Mouse (Mus musculus): Measurements from ENCODE around the gene Psmb3.
A peak's percentile ranks its signal among the peaks of the same experiment; 100 is the strongest.
"Not testable (repeated sequence)": the region's sequence is repeated elsewhere in the genome, so short reads cannot be mapped to it uniquely, and the experiment has no call there.

Psmb3 gene

GRCm38 (mm10) chr11:97695712-97696401, 7.3 kb upstream of the Psmb3 start:
- peak; percentile 75 to 79 for DNase-seq (ENCODE audit: low spot score in 2 of 2)

DNA sequence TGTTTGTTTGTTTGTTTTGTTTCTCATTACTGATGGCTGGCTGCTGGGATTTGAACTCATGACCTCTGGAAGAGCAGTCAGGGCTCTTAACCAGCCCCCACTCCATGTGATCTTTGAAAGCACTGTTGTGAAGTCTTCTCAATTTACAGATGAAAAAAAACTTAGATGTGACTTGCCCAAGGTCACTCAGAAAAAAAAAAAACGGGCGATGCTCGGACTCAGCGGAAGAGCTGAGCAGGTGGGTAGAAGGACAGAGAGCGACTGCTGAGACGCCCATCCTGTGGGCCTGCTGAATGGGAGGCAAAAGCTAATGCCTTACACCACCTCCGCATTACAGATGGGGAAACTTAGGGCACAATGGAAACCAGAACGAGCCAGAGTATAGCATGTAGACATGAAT, 6.5 kb upstream of the Psmb3 start:
- no peak for DNase-seq (ENCODE audit: low spot score in 2 of 2)

DNA sequence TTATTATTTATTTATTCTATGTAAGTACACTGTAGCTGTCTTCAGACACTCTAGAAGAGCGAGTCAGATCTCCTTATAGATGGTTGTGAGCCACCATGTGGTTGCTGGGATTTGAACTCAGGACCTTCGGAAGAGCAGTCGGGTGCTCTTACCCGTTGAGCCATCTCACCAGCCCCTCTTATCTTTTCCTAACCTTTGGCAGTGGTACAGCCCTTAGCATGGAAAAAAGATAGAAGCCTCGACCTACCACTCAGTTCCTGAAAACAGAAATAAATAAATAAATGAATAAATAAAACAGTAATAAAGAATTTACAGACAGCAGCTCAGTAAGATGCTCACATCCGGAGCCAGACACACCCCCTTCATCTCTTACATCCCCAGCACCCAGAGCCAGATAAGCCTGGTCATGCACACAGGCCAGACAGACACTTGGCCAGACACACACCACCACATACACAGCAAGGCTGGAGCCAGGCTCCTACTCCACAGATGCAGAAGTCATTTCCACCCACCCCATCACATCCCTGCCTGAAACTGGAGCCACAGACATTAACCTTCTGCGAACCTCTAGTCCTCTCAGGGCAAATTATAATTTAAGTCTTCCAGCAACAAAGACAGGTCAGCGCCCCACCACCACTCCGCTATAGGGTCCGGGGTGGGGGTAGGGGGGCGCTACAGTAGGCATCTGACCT, 5.9 kb upstream of the Psmb3 start:
- no peak for DNase-seq (ENCODE audit: low spot score in 2 of 2)

DNA sequence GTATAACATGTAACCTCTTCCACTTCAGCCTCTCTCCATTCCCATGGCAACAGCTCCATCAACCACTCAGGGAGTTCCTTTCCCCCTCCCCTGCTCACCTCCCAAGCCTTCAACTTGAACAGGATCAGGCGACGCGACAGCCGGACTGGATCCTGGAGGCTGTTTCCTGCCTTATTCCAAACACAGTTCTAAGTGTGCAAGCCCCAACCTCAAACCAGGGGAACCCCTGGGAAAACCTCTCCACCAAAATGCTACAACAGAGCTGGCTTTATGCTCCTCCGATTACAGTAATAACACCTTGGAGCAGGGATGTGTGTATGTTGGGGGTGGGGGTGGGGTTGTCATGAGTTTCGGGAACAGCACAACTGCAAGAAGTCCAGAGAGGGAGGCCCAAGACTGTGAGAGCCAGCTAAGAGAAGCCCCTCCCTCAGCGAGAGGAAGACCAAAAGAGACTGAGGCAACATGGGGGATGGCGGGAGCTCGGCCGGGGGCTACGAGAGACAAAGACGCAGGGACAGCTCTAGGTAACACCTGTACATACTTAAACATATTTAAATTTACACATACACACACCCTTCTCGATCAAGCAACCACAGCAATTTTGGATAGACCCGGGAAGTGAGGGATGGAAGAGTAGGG, 5.2 kb upstream of the Psmb3 start:
- DNase-seq (ENCODE audit: low spot score in 2 of 2): no peak

DNA sequence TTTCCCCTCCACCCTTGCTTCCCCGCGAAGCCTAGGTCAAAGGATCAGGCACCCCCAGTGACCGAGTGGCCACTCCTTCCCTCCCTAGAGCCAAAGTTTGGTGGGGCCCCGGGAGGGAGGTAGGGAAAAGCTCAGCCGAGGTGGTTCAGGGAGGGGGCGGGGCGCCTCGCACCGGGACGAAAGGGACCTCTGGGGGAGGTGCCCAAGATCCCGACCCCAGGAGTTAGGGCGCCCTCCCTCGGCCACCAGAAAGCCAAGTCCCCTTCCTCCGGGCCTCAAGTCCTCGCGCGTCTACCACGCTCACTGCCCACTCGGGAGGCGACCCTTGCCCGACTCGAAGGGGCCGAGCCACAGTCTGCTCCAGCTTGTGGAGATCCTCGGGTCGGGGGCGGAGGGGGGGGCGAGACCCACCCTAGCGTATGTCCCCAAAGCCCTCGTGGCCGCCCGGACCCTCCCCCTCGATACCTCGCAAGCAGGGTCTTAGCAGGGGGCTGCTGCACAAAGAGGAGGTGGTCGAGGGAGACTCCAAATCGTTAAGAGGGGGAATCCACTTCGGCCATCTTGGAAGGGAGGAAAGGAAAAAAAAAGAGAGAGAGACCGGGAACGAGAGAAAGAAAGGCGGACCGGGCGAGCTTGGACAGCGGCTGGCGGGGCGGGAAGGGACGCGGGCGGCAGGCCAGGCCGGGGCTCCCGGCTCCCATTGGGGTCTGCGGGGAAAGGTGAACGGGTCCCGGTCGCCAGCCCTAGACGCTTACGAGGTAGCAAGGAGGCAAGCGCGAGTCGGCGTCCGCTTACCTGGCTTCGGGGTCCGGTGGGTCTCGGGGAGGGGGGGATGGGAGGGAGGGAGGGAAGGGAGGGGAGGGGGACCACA, 4.2 kb upstream of the Psmb3 start:
- peak; percentile 76 to 81 for DNase-seq (ENCODE audit: low spot score in 2 of 2)

DNA sequence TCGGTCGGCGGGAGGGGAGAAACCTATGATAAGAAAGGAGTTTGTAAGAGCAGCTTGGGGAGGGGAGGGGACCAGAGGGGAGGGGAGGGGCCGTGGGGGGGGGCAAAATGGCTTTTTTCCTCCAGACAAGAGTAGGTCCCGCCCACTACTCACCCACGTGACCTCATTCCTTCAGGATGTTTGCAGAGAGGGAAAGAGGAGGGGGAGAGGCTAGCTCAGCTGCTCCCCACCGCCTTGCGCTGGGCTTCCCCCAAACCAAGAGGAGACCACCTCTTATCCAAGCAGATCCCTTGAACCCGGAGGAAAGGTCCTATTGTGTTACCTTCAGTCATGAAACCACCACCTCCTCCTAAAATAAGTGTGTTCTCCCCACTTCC, 3.6 kb upstream of the Psmb3 start:
- DNase-seq (ENCODE audit: low spot score in 2 of 2): peak; percentile 94 to 97

GRCm38 (mm10) chr11:97700003-97700745, 3.0 kb upstream of the Psmb3 start, which contains the start of gene Pcgf2:
Pcgf2 (minus strand) TSS chr11:97700497.
- DNase-seq (ENCODE audit: low spot score in 2 of 2): peak; percentile 82 to 85

DNA sequence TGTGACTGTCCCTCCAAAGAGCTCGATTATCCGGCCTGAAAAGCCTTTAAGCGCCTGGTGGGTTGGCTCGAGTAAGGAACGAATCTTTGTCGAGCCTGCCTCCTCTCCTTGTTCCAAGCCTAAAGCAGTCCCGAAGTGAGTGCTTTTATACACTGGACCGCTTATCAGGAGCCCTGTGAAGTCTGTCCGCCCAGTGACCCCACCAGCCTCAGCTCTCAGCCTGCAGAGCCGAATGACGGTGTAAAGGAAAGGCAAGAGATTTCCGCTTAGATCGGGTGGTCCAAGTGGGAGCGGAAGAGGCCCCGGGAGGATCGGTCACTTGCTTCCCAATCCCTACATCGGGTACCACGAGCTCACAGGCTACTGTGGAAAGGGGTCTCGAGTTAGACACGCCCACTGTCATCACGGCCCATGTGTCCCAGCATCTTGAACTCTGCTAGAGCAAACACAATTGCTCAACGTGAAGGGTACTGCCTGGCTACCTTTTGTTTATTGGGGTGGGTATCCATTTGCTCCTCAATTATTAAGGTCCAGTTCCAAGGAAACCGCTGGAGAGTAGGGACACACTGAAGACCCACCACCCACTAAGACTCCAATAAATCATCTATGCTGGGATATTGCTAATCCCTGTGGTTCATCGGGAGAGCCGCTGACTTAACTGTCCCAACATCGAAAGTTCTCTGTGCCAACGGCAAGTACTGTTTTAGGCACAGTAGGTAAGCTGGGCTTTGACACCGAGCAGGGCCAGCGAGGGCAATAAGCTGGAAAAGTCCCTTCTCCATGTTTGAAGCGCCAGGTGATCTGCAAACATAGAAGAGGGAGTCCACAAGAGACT, 2.2 kb upstream of the Psmb3 start:
- DNase-seq (ENCODE audit: low spot score in 2 of 2): no peak

DNA sequence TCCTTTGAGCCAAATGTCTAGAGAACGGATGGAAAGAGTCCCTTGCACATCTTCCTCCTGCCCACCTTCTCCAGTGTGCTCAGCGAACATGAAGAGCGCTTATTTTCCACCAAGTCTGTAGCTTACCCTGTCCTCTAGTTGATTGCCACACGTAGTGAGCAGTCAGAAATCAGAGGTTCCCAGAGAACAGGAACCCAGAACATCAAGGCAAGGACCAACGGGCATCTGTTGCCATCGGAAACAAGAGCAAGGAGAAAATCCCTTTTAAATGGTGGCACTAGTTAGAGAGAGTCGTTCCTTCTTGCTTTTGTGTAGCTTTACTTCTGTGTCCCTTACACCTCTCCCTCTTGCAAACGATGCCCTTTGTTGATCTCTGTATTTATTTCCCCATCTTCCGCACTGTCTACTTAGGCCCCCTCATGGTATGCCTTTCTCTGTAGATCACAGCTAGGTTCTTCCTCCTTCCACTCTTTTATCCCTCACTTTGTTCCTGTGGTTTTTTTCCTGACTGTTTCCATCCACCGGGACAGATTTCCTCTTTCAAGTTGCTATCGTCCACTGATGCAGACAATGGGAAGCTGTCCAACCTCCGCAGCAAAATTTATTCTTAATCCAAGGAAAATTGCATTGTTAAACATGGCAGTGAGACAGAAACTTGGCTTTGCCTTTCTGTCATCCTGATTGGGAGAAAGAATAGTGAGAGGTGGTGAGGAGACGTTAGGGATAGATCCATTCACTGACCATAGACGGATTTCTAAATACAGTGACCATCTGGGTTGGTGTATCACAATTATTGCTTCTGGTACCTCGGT, 1.4 kb upstream of the Psmb3 start:
- DNase-seq (ENCODE audit: low spot score in 2 of 2): no peak

DNA sequence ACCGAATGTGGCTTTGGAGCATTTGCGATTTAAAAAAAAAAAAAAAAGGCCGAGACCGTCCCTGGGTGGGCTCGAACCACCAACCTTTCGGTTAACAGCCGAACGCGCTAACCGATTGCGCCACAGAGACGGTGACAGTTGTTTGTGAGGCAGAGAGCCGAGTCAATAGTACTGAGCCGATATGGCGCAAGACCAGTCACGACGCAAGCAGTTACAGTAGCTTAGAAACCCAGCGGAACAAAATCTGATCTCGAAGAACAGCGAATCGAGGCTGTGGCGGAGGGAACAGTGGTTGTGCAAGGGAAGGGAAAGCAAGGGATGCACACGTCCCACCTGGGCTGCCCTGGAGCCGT, 830 bp upstream of the Psmb3 start:
- peak; percentile 92 for DNase-seq (ENCODE audit: low spot score in 2 of 2)

DNA sequence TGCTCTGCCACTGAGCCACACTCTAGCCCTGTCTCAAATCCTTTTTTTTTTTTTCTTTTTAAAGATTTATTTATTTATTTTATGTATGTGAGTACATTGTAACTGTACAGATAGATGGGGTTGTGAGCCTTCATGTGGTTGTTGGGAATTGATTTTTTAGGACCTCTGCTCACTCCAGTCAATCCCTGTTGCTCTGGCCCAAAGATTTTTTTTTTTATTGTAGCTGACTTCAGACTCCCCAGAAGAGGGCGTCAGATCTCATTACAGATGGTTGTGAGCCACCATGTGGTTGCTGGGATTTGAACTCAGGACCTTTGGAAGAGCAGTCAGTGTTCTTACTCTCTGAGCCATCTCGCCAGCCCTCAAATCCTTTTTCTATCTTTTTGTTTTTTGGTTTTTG, 6.9 kb downstream of the Psmb3 start:
- DNase-seq (ENCODE audit: low spot score in 2 of 2): not testable (repeated sequence)

- no peak for DNase-seq (ENCODE audit: low spot score in 2 of 2)
Measured at GRCm38 (mm10) chr11:97711200-97711900, 8.2 kb downstream of the Psmb3 start.

GRCm38 (mm10) chr11:97712286-97712685, 9.1 kb downstream of the Psmb3 start:
- DNase-seq (ENCODE audit: low spot score in 2 of 2): no peak

DNA sequence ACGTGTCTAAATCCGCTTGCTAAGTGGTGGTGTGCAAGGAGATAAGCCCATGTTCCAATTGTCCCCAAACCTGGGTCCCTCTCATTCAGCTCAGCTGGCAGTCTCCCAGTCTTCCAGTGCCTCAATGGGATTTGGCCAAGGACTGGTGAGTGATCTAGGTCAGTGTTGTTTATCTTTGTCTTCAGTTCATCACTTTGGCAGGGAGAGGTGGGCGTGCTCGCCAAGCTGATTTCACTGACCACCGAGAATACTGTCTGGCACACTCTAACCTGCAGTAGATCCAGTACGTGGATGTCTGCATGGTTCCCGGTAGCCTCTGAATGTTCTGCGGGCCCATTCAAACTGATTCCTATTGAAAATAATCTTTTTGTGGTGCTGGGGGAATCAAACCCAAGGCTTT, 10.7 kb downstream of the Psmb3 start:
- DNase-seq (ENCODE audit: low spot score in 2 of 2): peak in 1 of 2 experiments; percentile 63

DNA sequence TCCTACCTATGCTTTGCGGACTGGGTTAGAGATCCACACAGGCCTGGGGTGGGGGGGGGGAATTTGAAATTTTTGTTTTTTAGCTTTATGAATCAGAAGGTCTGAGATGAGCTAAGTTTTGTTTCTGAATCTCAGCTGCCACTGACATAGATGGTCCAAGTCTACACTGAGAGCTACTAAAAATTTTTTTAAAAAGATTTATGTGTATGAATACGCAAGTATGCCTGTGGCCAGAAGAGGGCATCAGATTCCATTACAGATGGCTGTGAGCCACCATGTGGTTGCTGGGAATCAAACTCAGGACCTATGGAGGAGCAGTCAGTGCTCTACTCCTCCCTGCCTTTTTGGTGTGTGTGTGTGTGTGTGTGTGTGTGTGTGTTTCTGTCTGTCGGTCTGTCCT, 11.2 kb downstream of the Psmb3 start:
- DNase-seq (ENCODE audit: low spot score in 2 of 2): no peak

DNA sequence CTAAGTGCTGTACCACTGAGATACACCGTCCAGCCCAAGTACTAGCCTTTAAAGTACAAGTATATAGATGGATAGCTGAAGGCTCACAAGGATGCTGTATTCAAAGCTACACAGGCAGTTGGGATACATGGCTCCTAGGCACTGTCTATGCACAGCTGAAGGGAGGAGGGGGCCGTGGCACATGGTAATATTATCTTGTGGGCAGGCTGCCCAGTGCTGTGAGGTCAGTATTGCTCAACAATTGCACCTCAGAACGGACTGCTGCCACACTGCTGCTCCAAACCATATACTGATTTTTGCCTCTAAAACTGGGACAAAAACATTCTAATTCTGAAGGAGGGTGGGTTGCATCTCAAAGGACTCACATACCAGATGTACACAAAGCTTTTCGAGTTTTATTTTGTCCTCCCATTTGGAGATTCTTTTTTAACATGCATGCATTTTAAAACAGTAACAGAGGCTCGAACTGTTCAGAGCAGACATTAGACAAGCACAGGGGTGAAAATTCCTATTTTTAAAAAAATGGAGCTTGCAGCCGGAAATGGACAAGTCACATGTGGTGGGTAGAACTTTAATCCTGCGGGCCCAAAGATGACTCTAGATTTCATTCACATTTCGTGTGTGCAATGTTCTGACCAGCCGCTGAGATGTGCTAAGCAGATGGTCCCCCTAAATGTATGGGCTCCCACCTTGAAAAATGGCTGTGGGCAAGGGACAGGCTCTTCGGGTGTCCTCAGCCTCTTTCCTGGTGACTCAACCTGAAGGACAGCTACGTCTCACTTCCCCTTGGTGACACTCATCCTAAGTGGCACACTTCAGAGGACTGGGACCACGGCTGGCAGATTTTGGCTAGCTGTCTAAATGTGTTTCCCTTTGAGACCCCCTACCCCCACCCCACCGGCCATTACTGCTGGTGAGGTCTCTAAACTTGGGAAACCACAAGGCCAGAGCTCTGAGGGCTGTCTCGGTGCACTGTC, 11.9 kb downstream of the Psmb3 start:
- DNase-seq (ENCODE audit: low spot score in 2 of 2): peak; percentile 70 to 74

GRCm38 (mm10) chr11:97716021-97716420, 12.8 kb downstream of the Psmb3 start:
- DNase-seq (ENCODE audit: low spot score in 2 of 2): no peak

Data from right cerebral cortex, postnatal 10 days (tissue).